Mouse (Mus musculus): Measurements from ENCODE around the gene Eif1.
"Not testable (repeated sequence)": the region's sequence is repeated elsewhere in the genome, so short reads cannot be mapped to it uniquely, and the experiment has no call there.

Gene Eif1

DNA sequence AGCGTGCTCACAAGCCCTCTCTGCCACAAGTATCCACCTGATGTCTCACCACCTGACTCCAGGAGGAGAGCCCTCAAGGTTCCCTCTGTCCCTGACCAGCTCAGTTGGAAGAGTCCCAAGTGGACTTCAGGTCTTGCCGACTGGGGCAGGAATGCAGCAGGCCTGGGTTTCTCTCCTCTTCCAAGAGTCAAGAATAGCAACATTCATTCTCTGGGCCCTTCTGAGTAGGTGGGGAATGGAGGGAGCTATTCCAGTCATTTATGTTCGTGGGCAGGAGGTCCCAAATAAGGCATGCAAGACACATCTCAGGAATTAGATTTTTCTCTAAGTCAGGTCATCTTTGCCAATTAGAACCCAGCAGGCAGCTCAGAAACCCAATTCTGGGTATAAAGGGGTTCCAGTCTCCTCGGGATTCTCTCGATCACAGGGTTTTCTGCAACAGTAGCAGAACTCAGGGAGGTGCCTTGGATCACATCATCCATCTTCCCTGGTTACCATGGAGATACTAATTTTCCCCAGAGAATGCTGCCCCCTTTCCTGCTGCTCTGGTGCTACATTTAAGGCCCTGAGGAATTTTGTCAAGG is 7.5 kb upstream of the Eif1 start:
- no peak for DNase-seq (ENCODE audit: low spot score)

- DNase-seq (ENCODE audit: low spot score) = no peak
Observed at GRCm38 (mm10) chr11:100313424-100313823, 6.3 kb upstream of the Eif1 start.

- DNase-seq (ENCODE audit: low spot score) = no peak
Observed at GRCm38 (mm10) chr11:100315439-100315838, 4.2 kb upstream of the Eif1 start.

- DNase-seq (ENCODE audit: low spot score) = no peak
Observed at GRCm38 (mm10) chr11:100317826-100318380, 1.8 kb upstream of the Eif1 start.

GRCm38 (mm10) chr11:100318529-100319451 is 895 bp upstream of the Eif1 start:
- no peak for DNase-seq (ENCODE audit: low spot score)

GRCm38 (mm10) chr11:100320172-100320630 is 516 bp downstream of the Eif1 start:
- peak; percentile 91 for DNase-seq (ENCODE audit: low spot score)

DNA sequence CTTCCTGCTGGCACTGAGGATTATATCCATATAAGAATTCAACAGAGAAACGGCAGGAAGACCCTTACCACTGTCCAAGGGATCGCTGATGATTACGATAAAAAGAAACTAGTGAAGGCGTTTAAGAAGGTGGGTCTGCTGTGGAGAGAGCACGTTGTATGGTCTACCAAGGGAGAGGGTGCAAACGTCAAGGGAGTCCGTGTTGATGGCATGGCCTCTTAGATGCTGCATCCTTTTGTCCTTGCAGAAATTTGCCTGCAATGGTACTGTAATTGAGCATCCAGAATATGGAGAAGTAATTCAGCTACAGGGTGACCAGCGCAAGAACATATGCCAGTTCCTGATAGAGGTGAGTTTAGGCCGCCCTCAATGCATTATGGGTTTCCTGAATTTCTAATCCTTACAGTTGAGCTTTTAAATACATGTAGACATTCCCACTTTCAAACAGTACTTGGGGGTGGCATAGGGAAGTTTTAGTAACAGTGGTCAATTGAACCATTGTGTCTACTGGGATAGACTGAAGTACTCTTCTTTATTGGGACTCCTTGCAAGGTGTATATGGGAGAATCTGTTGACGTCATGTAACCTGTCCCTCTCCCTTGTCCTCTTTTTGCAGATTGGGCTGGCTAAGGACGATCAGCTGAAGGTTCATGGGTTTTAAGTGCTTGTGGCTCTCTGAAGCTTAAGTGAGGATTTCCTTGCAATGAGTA is 1.2 kb downstream of the Eif1 start:
- not testable (repeated sequence) for DNase-seq (ENCODE audit: low spot score)

DNA sequence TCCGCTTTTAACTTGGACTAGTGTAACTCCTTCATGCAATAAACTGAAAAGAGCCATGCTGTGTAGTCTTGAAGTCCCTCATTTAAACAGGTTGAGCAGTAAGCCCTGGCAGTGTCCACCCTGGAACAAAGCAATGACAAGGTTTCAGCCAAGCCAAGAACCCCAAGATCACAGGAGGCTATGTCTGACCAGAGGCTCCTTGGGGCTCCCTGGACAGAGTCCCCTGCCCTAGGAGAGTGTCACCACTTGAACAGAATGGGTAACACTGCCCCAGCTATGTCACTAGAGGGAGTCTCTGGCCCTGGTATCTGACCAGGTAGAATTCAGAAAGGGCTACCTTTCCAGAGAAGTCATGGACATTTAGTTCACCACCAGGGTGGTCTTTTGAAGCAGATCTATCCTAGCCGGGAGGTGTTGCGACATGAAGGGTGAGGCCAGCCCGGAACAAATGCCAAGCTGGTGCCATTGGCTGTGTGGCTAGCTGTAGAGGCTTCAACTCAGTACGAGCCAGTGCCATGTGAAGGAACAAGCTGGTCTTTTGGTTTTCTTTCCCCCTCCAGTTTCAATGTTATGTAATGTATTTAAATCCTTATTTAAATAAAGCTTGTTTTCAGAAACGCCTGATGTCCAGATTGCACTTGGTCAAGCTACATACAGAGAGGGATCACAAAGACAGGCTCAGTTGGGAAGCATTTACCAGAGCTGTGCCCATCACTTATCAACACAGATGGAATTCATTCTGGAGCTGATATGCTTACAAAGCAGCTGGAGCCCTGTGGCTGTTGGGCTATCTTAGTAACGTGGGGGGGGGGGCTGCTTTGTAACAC is 2.0 kb downstream of the Eif1 start:
- DNase-seq (ENCODE audit: low spot score) = not testable (repeated sequence)

DNA sequence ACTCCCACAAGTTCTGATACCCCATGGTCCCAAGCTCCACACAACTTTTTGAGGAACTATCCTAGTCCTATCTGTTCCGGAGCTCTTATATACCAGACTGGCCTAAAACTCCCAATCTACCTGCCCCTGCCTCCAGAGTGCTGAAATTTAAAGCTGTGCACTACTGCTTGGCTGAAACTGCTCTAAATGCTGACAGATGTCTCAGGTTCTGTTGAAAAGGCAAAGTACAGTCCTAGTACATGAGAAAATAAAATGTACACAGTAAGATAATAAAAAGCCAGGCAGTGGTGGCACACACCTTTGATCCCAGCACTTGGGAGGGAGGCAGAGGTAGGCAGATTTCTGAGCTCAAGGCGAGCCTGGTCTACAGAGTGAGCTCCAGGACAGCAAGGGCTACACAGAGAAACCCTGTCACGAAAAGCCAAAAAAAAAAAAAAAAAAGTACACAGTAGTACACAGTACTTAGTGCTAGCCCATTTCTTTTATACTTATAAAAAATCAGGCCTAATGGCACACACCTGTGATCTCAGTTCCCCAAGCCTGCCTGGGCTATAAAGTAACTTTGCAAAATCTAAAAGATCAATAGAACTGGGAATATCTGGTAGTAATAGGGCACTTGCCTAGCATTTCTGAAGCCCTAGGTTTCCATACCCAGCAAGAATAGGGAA is 3.0 kb downstream of the Eif1 start:
- no peak for DNase-seq (ENCODE audit: low spot score)

DNA sequence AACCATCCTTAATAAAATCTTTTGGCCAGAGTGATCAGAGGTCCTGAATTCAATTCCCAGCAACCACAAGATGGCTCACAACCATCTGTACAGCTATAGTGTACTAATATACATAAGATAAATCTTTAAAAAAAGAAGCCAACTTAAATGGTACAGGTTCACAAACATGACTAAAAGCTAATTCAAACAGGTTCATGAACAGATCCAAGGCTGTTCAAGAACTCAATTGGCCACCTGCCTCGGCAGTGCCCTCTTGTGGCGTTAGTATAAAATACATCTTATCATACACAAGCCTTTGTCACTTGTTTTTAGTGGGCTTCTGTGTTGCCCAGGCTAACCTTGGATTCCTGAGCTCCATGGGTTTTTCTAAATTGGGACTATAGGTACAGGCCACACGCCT is 3.9 kb downstream of the Eif1 start:
- no peak for DNase-seq (ENCODE audit: low spot score)

- no peak for DNase-seq (ENCODE audit: low spot score)
Observed at GRCm38 (mm10) chr11:100325062-100325629, 5.5 kb downstream of the Eif1 start.

GRCm38 (mm10) chr11:100327316-100327715 is 7.6 kb downstream of the Eif1 start:
- DNase-seq (ENCODE audit: low spot score) = no peak

- no peak for DNase-seq (ENCODE audit: low spot score)
Observed at GRCm38 (mm10) chr11:100327761-100328160, 8.1 kb downstream of the Eif1 start.

DNA sequence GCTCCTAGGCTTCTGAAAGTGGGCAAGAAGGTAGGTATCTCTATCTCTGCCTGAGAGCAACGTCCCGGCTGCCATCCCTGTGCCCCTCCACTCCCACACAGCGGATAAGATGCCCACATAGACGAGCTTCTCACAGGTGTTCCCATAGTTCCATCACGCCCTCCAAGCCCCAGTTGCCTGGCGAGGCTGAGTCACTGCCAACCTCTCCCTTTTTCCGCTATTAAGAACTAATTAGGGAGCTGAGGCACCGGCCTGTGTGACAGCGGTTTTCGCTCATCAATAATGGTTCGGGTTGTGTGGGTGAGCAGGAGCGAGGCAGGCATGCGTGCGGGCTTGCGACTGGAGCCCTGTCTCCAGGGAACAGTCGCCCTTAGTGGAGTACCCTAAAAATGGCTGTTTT is 10.6 kb downstream of the Eif1 start:
- DNase-seq (ENCODE audit: low spot score) = no peak

GRCm38 (mm10) chr11:100330816-100331375 is 11.2 kb downstream of the Eif1 start:
- not testable (repeated sequence) for DNase-seq (ENCODE audit: low spot score)

DNA sequence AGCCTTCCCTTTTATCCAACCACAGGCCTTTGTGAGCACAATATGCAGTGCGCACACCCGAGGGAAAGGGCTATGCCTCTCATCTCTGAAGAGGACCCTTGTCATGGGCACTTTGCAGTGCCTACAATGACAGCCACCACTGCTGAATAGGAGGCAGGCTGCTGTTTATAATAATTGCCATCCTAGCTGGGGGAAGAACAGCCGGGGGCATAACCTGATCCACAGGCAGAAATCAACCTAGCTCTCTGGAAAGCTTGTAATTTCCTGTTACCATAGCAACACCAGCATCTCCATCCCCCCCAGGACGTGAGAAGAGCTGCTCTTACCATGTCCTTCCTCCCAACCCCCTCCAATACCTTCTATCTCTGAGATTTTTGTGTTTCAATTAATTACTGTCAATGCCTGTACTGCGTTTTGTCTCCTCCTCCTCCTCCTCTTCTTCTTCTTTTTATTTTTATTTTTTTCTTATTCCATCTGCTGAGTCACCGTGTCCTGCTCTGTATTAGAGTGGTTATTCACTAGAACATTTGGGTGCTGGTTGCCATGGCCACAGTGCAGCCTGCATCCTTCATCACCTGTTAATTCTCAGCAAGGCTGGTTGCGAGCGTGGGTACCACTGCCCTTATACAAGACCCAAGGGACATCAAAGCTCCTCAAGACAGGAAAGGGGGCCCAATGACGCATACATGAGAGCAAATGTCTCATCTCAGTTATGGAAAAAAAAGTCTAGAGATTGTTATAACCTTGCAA is 13.3 kb downstream of the Eif1 start:
- no peak for DNase-seq (ENCODE audit: low spot score)

GRCm38 (mm10) chr11:100333944-100334457 is 14.3 kb downstream of the Eif1 start, which contains the start of gene Gast:
Gene Gast (plus strand): TSS chr11:100334407.
- DNase-seq (ENCODE audit: low spot score) = no peak

DNA sequence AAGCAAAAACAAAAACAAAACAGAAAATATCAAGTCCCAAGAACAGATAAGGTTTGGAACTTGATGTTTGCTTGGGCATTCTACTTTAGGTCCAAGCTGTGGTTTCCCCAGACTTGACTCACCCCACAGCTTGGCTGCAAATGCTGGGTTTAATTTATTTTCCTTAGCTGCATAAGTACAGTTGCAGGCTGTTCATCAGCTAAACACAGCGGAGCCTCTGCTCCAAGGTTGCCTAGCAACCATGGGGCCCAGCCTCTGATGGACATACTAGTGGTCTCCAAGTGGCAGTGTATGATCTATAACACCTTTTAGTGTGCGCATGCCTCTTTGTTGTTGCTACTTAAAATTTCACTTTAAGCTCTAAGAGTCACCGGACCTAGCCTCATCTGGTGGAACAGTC is 16.0 kb downstream of the Eif1 start:
- no peak for DNase-seq (ENCODE audit: low spot score)

- no peak for DNase-seq (ENCODE audit: low spot score)
Observed at GRCm38 (mm10) chr11:100344269-100344668, 24.6 kb downstream of the Eif1 start.

All from left cerebral cortex, adult 11 months (tissue).